Mouse (Mus musculus): ENCODE results near the gene Asb8.

DNA sequence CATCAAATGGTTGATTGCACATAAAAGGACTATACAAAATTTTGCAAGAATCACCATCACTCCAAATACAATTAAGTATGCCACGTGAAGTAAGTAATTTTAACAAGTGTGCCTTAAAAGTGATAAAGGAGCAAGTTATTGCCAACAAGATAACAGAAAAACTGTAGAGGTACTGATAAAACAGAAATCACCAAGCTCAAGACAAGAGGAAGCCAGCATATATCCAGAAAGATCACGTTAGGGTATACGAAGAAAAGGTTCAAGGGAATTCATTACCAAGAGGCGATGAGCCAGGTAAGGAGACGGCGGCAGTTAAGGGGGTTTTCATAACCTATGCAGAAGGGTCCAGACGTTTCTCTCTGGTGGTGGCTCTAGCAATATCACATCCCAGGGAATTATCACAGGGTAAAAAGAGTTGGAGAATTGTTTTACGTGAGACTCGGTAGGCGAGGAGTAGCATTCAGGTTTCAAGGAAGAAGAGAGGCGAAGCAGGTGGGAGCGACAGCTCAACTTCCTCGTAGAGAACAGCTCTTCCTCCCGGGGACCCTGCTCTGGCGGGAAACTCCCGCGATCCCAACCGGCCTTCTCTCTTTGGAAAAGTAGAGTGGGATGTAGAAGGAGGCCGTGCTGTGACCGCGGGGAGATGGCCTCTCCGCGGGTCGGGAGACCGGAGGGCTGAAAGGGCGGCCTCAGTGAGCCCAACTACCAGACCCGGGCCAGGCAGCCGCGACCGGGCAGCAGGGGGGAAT is 72.9 kb downstream of the Asb8 start, which contains the start of gene Pfkm:
- no peak for TF ChIP-seq CTCF (IDR thresholded peaks at IDR 0.05; ENCODE audit: borderline replicate concordance, extremely low read depth, insufficient read depth, insufficient read length)
- TF ChIP-seq POLR2A (IDR thresholded peaks at IDR 0.05; ENCODE audit: borderline replicate concordance, extremely low read depth, insufficient read depth, insufficient read length, poor library complexity, severe bottlenecking), result no peak

All from brain, embryonic 14.5 days (tissue).